Mouse (Mus musculus) forebrain, embryonic 11.5 days (tissue): ENCODE results near the gene Dusp28. TPM values are rescaled to one million over a fixed set of nuclear protein-coding genes. Genes with fewer than 3 reads are reported as not detected.

Experiments
- ATAC-seq: fragments of 200-750 bp; cut with Nextera tagmentation; replicated peaks from 2 replicates; pipeline ENCODE4 v1.8.0; 2017; ENCODE audit warnings: moderate TSS enrichment; ENCODE audit not compliant: low FRiP score
- DNase-seq: peaks from one replicate; pipeline ENCODE4 v3.0.0-alpha.2; 2017; ENCODE audit warnings: low spot score
- H3K27ac ChIP-seq: fragments of 300-500 bp; sonication (generic); 2 replicates; pipeline ENCODE4 v1.5.1; 2014; ENCODE audit warnings: low read depth, low read length
- H3K27me3 ChIP-seq: fragments of 300-500 bp; sonication (generic); 2 replicates; pipeline ENCODE4 v1.6.1; 2014; ENCODE audit warnings: mild to moderate bottlenecking, low read length, mixed read lengths; ENCODE audit not compliant: control insufficient read depth, insufficient read depth
- H3K36me3 ChIP-seq: fragments of 300-500 bp; sonication (generic); 2 replicates; pipeline ENCODE4 v1.6.1; 2014; ENCODE audit warnings: mild to moderate bottlenecking, low read length, moderate library complexity, mixed read lengths; ENCODE audit not compliant: control insufficient read depth, insufficient read depth
- H3K4me1 ChIP-seq: fragments of 300-500 bp; sonication (generic); replicated peaks from 2 replicates; pipeline ENCODE4 v1.6.1; 2014; ENCODE audit warnings: low read length, mixed read lengths; ENCODE audit not compliant: control insufficient read depth, insufficient read depth
- H3K4me2 ChIP-seq: fragments of 300-500 bp; sonication (generic); 2 replicates; pipeline ENCODE4 v1.6.1; 2014; ENCODE audit warnings: low read depth, mild to moderate bottlenecking, low read length, moderate library complexity, mixed read lengths; ENCODE audit not compliant: severe bottlenecking
- H3K4me3 ChIP-seq: fragments of 300-500 bp; sonication (generic); 2 replicates; pipeline ENCODE4 v1.5.1; 2014; ENCODE audit warnings: low read depth, low read length
- H3K9ac ChIP-seq: fragments of 300-500 bp; sonication (generic); 2 replicates; pipeline ENCODE4 v1.6.1; 2014; ENCODE audit warnings: low read length
- H3K9me3 ChIP-seq: fragments of 300-500 bp; sonication (generic); 2 replicates; pipeline ENCODE4 v1.6.1; 2016; ENCODE audit warnings: low read length, mixed read lengths; ENCODE audit not compliant: control insufficient read depth
- WGBS: fragments of 180-500 bp; shearing (Covaris S2); extraction: QIAGEN DNeasy Blood & Tissue Kit; methylation state at CpG from one replicate; pipeline ENCODE4 v1.1.7; 2014; 5-methylcytosine and 5-hydroxymethylcytosine counted together
- polyA plus RNA-seq: library from polyadenylated mRNA; unstranded; fragments of >200 nt; fragmentation: Nextera tagmentation; extraction: Ambion mirVana; gene quantifications from 2 replicates; pipeline ENCODE4 v1.2.1, GENCODE M21; 2014

The Dusp28 gene
- polyA plus RNA-seq, 1 experiment from 2014 or later, result 19.0 TPM

DNA sequence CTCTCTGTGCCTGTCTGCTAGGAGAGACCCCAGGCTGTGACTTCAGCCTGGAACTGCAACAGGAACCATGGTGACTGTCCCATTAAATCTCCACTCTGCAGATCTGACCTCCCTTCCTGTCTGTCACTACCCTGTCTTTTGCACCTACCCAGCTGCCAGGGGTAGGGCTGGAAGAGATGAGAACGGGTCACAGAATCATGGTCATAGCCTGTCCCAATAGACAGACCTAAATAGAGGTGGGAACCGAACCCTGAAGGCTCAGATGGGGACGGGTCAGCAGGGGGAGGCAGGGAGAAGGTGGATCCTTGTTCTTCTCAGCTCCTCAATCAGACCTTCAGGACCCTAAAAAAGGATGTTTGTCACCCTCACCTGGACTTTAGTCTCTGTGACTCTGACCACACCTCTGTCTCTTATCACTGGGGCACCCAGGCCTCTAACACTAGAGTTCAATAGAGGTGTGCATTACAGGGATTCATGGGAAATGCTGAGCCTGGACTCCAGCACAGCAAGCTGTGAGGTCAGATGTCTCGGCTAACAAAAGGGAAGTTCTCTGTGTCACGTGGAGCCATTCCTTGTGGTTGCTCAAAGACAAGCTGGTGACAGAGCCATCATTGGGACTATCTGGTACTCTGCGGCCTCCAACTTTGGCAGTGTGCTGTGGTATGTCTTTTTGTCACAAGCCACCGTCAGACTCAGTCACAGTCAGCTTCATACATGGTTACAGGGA, 13.9 kb downstream of the Dusp28 start:
- Histone ChIP-seq H3K4me2 (no peak overlapping the region), H3K36me3 (peaks cover 14% of the 10 kb centered on the region), H3K4me1 (no peaks in the 10 kb centered on the region), H3K9ac (no peak overlapping the region), H3K27me3 (no peaks in the 10 kb centered on the region), H3K27ac (no peak overlapping the region), H3K4me3 (no peak overlapping the region), H3K9me3 (no peaks in the 10 kb centered on the region)
- ATAC-seq (no peak), DNase-seq (no peak)
- WGBS, result 87% methylated on average over 7 of the region's 7 CpGs

GRCm38 (mm10) chr1:92921496-92921895, 14.7 kb downstream of the Dusp28 start:
- WGBS, result 94% methylated on average over 4 of the region's 4 CpGs
- no peak for ATAC-seq
- Histone ChIP-seq H3K27ac (no peak overlapping the region), H3K27me3 (no peaks in the 10 kb centered on the region), H3K4me1 (no peaks in the 10 kb centered on the region), H3K4me2 (no peak overlapping the region), H3K9me3 (no peaks in the 10 kb centered on the region), H3K36me3 (peaks cover 14% of the 10 kb centered on the region), H3K4me3 (no peak overlapping the region), H3K9ac (no peak overlapping the region)
- DNase-seq, result no peak

- DNase-seq (no peak), ATAC-seq (no peak)
- Histone ChIP-seq H3K9me3 (no peaks in the 10 kb centered on the region), H3K36me3 (no peaks in the 10 kb centered on the region), H3K4me3 (no peak overlapping the region), H3K4me2 (no peak overlapping the region), H3K4me1 (peaks cover 4% of the 10 kb centered on the region; the same call in 1 of the 2 replicates), H3K27me3 (no peaks in the 10 kb centered on the region), H3K9ac (no peak overlapping the region), H3K27ac (no peak overlapping the region)
- 21% methylated on average over 1 of the region's 1 CpGs for WGBS
Measured at GRCm38 (mm10) chr1:92930171-92930706, 23.5 kb downstream of the Dusp28 start.

- DNase-seq, result no peak
- 82% methylated on average over 4 of the region's 4 CpGs for WGBS
Measured at GRCm38 (mm10) chr1:92933611-92934010, 26.8 kb downstream of the Dusp28 start.

DNA sequence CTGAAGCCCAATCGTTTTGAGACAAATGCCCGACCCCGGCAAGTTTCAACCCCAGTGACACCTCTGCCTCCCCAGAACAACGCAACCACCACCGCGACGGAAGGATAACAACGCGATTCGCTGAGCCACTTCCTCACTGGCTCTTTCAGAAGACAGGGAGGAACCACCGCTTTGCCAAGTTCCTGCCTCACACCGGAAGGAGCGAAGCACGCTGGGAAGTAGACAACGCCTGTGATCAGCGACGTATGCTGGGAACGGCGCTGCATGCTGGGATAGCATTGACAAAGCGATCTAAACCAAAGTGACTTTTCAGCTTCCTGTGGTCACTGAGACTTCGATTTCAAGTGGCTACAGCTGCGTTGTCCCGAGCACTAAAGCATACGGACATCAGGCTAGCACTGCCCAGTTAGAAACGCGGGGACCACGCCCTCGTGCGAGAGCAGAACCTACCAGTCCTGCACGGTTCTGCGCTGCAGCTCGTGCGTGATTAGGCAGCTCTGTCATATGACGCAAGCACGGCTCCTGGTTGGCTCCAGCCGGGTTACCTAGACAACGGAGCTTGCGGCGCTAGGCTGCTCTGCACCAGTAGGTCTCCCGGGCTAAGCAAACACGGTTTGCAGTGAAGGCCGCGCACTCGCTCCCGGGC, 27.5 kb downstream of the Dusp28 start, which contains the start of gene Capn10:
Capn10 (plus strand) TSS at position 195 of the 646 bp plus-strand sequence.
- WGBS, result under 1% methylated on average over 45 of the region's 45 CpGs
- Histone ChIP-seq H3K9me3 (no peaks in the 10 kb centered on the region), H3K9ac (peak within 1 kb of the TSS; percentile 78), H3K27me3 (no peaks in the 10 kb centered on the region), H3K36me3 (no peaks in the 10 kb centered on the region; the same call in 1 of the 2 replicates), H3K4me2 (peak within 1 kb of the TSS; percentile 69), H3K27ac (peak within 1 kb of the TSS; percentile 91), H3K4me1 (peaks cover 11% of the 10 kb centered on the region; the same call in 1 of the 2 replicates), H3K4me3 (peak within 1 kb of the TSS; percentile 67)
- ATAC-seq (peak; percentile 100), DNase-seq (peak; percentile 96)

More at GRCm38 (mm10) chr1:92933611-92934010, 26.8 kb downstream of the Dusp28 start:
- no peak for ATAC-seq
- Histone ChIP-seq H3K4me3 (peak overlapping the region; percentile 67), H3K36me3 (no peaks in the 10 kb centered on the region; the same call in 1 of the 2 replicates), H3K4me1 (peaks cover 11% of the 10 kb centered on the region; the same call in 1 of the 2 replicates), H3K4me2 (peak overlapping the region; percentile 69), H3K9ac (peak overlapping the region; percentile 78), H3K27me3 (no peaks in the 10 kb centered on the region), H3K9me3 (no peaks in the 10 kb centered on the region), H3K27ac (peak overlapping the region; percentile 91)

- peak overlapping the region; percentile 69 for H3K4me2 ChIP-seq
- 24% methylated on average over 10 of the region's 10 CpGs for WGBS
- peak overlapping the region; percentile 67 for H3K4me3 ChIP-seq
- ATAC-seq (no peak), DNase-seq (no peak)
- H3K4me1 ChIP-seq, result peaks cover 11% of the 10 kb centered on the region; the same call in 1 of the 2 replicates
- no peaks in the 10 kb centered on the region for H3K9me3 ChIP-seq
- H3K9ac ChIP-seq, result peak overlapping the region; percentile 78
- peaks cover 7% of the 10 kb centered on the region; the same call in 1 of the 2 replicates for H3K36me3 ChIP-seq
- no peak overlapping the region; the same call in 1 of the 2 replicates for H3K27ac ChIP-seq
- H3K27me3 ChIP-seq, result no peaks in the 10 kb centered on the region
Measured at GRCm38 (mm10) chr1:92935054-92935962, 28.5 kb downstream of the Dusp28 start.

DNA sequence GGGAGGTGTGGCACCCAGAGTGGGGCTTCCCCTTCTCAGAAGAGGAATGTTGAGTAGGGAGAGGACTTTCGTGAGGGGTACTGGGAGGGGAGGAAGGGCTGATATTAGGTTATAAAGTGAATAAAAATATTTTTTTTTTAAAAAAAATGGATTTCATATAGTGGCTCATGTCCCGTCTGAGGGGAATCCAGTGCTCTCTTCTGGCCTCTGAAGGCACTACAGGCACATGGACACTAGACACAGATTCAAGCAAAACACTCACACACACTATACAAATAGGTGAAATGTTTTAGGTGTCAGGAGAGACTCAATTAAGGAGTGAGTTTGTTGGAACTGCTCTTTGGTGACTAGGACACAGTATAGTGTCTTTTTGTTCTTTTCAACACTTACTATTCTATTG, 29.2 kb downstream of the Dusp28 start:
- Histone ChIP-seq H3K4me1 (peaks cover 11% of the 10 kb centered on the region; the same call in 1 of the 2 replicates), H3K4me2 (peak overlapping the region; percentile 69; the same call in 1 of the 2 replicates), H3K9me3 (no peaks in the 10 kb centered on the region), H3K27ac (no peak overlapping the region), H3K36me3 (peaks cover 8% of the 10 kb centered on the region; the same call in 1 of the 2 replicates), H3K9ac (peak overlapping the region; percentile 78; the same call in 1 of the 2 replicates), H3K4me3 (peak overlapping the region; percentile 67; the same call in 1 of the 2 replicates), H3K27me3 (no peaks in the 10 kb centered on the region)
- no peak for ATAC-seq
- DNase-seq, result no peak
- 68% methylated on average over 2 of the region's 2 CpGs for WGBS

GRCm38 (mm10) chr1:92936467-92936866, 29.7 kb downstream of the Dusp28 start:
- Histone ChIP-seq H3K27me3 (no peaks in the 10 kb centered on the region), H3K9me3 (no peaks in the 10 kb centered on the region), H3K4me1 (peaks cover 11% of the 10 kb centered on the region; the same call in 1 of the 2 replicates), H3K4me2 (no peak overlapping the region), H3K27ac (no peak overlapping the region), H3K4me3 (no peak overlapping the region), H3K9ac (no peak overlapping the region), H3K36me3 (peaks cover 8% of the 10 kb centered on the region; the same call in 1 of the 2 replicates)
- 83% methylated on average over 3 of the region's 3 CpGs for WGBS
- ATAC-seq (no peak), DNase-seq (no peak)
